Mouse (Mus musculus) MEL (cell line): ENCODE measurements around the gene BC017158. TPM values are rescaled to one million over a fixed set of nuclear protein-coding genes. Genes with fewer than 3 reads are reported as not detected.
A peak's percentile ranks its signal among the peaks of the same experiment; 100 is the strongest.

Source experiments
- DNase-seq: peaks from one replicate; pipeline ENCODE4 v3.0.0; 2011; ENCODE audit warnings: low read depth, low spot score
- H3K27ac ChIP-seq: 2 replicates; pipeline ENCODE4 v1.5.1; 2012; ENCODE audit warnings: low read depth, mild to moderate bottlenecking, control low read depth, low read length, moderate library complexity; ENCODE audit not compliant: control insufficient read depth
- H3K27me3 ChIP-seq, 2 experiments: fragments of 150-350 bp in 1 of 2; sonication (generic) in 1 of 2; 2 replicates each; pipeline ENCODE4 v1.6.1; 2012; ENCODE audit warnings: low read length in 2 of 2, mild to moderate bottlenecking in 2 of 2, improper control_type of control experiment in 1 of 2, moderate library complexity in 1 of 2; ENCODE audit not compliant: insufficient read depth in 2 of 2, control insufficient read depth in 1 of 2
- H3K36me3 ChIP-seq, 2 experiments: 2 replicates each; pipeline ENCODE4 v1.6.1; 2012 to 2014; ENCODE audit warnings: low read length in 2 of 2, improper control_type of control experiment in 1 of 2, inconsistent platforms in 1 of 2, mild to moderate bottlenecking in 1 of 2; ENCODE audit not compliant: insufficient read depth in 2 of 2, control insufficient read depth in 1 of 2
- H3K4me1 ChIP-seq, 2 experiments: fragments of 150-350 bp in 1 of 2; sonication (generic) in 1 of 2; 2 replicates each; pipeline ENCODE4 v1.6.1; 2012; ENCODE audit warnings: low read length in 2 of 2, improper control_type of control experiment in 1 of 2, mild to moderate bottlenecking in 1 of 2; ENCODE audit not compliant: insufficient read depth in 2 of 2, control insufficient read depth in 1 of 2
- H3K4me3 ChIP-seq, 2 experiments: fragments of 150-350 bp in 1 of 2; sonication (generic) in 1 of 2; 2 replicates each; pipeline ENCODE4 v1.5.1; 2012; ENCODE audit warnings: low read depth in 2 of 2, low read length in 2 of 2, mild to moderate bottlenecking in 2 of 2, moderate library complexity in 2 of 2, control low read depth in 1 of 2, improper control_type of control experiment in 1 of 2; ENCODE audit not compliant: control insufficient read depth in 1 of 2, insufficient read depth in 1 of 2
- H3K79me2 ChIP-seq: 2 replicates; pipeline ENCODE4 v1.6.1; 2012; ENCODE audit warnings: mild to moderate bottlenecking, low read length, moderate library complexity; ENCODE audit not compliant: control insufficient read depth, poor library complexity, insufficient read depth
- H3K9ac ChIP-seq: 2 replicates; pipeline ENCODE4 v1.6.1; 2012; ENCODE audit warnings: low read depth, mild to moderate bottlenecking, control low read depth, low read length, moderate library complexity; ENCODE audit not compliant: control insufficient read depth, poor library complexity, severe bottlenecking
- H3K9me3 ChIP-seq: fragments of 150-350 bp; sonication (generic); replicated peaks from 2 replicates; pipeline ENCODE4 v1.6.1; 2012; ENCODE audit warnings: mild to moderate bottlenecking, low read length, improper control_type of control experiment, moderate library complexity; ENCODE audit not compliant: insufficient read depth
- BHLHE40 ChIP-seq: IDR thresholded peaks from 2 replicates; pipeline ENCODE4 v1.6.1; 2012; ENCODE audit warnings: low read depth, mild to moderate bottlenecking, inconsistent platforms, low read length, improper control_type of control experiment, borderline replicate concordance
- CHD2 ChIP-seq: IDR thresholded peaks from 2 replicates; pipeline ENCODE4 v1.6.1; 2011; ENCODE audit warnings: low read length, improper control_type of control experiment
- CTCF ChIP-seq, 3 experiments: IDR thresholded peaks in 2 of 3; conservative IDR thresholded peaks in 1 of 3; 2 replicates each; pipeline ENCODE4 v1.5.1; 2011 to 2012; ENCODE audit warnings: low read length in 3 of 3, low read depth in 2 of 3, mild to moderate bottlenecking in 2 of 3, improper control_type of control experiment in 1 of 3, inconsistent platforms in 1 of 3, mixed read lengths in 1 of 3, moderate library complexity in 1 of 3; ENCODE audit not compliant: control insufficient read depth in 1 of 3, insufficient read depth in 1 of 3, poor library complexity in 1 of 3, severe bottlenecking in 1 of 3
- E2F4 ChIP-seq: IDR thresholded peaks from 2 replicates; pipeline ENCODE4 v1.6.1; 2011; ENCODE audit warnings: low read depth, low read length, improper control_type of control experiment, borderline replicate concordance
- ELF1 ChIP-seq: IDR thresholded peaks from 2 replicates; pipeline ENCODE4 v1.6.1; 2014; ENCODE audit warnings: low read depth, mild to moderate bottlenecking, inconsistent platforms, low read length, improper control_type of control experiment, moderate library complexity
- EP300 ChIP-seq, 2 experiments: IDR thresholded peaks; 2 replicates each; pipeline ENCODE4 v1.6.1; 2011; ENCODE audit warnings: improper control_type of control experiment in 2 of 2, low read length in 2 of 2, low read depth in 1 of 2, mild to moderate bottlenecking in 1 of 2
- ETS1 ChIP-seq: IDR thresholded peaks from 2 replicates; pipeline ENCODE4 v1.6.1; 2012; ENCODE audit warnings: low read depth, mild to moderate bottlenecking, inconsistent platforms, low read length, improper control_type of control experiment, moderate library complexity
- GABPA ChIP-seq: IDR thresholded peaks from 2 replicates; pipeline ENCODE4 v1.6.1; 2012; ENCODE audit warnings: low read depth, mild to moderate bottlenecking, inconsistent platforms, low read length, improper control_type of control experiment, moderate library complexity
- GATA1 ChIP-seq: IDR thresholded peaks from 2 replicates; pipeline ENCODE4 v1.6.1; 2011; ENCODE audit warnings: low read depth, low read length, improper control_type of control experiment
- HCFC1 ChIP-seq: IDR thresholded peaks from 2 replicates; pipeline ENCODE4 v1.6.1; 2012; ENCODE audit warnings: low read depth, mild to moderate bottlenecking, inconsistent platforms, low read length, improper control_type of control experiment, moderate library complexity
- JUND ChIP-seq: IDR thresholded peaks from 2 replicates; pipeline ENCODE4 v1.6.1; 2011; ENCODE audit warnings: low read depth, mild to moderate bottlenecking, improper control_type of control experiment, low read length
- KAT2A ChIP-seq: conservative IDR thresholded peaks from 2 replicates; pipeline ENCODE4 v1.6.1; 2012; ENCODE audit warnings: low read depth, low read length, improper control_type of control experiment, inconsistent platforms
- MAFK ChIP-seq: IDR thresholded peaks from 2 replicates; pipeline ENCODE4 v1.6.1; 2011; ENCODE audit warnings: low read depth, mild to moderate bottlenecking, low read length, improper control_type of control experiment, borderline replicate concordance
- MAZ ChIP-seq: IDR thresholded peaks from 2 replicates; pipeline ENCODE4 v1.6.1; 2012; ENCODE audit warnings: low read depth, mild to moderate bottlenecking, inconsistent platforms, low read length, improper control_type of control experiment
- MEF2A ChIP-seq: IDR thresholded peaks from 2 replicates; pipeline ENCODE4 v1.6.1; 2014; ENCODE audit warnings: low read depth, mild to moderate bottlenecking, inconsistent platforms, low read length, improper control_type of control experiment; ENCODE audit not compliant: poor library complexity, insufficient replicate concordance, severe bottlenecking; ENCODE audit errors: extremely low read depth
- MXI1 ChIP-seq: IDR thresholded peaks from 2 replicates; pipeline ENCODE4 v1.6.1; 2011; ENCODE audit warnings: mild to moderate bottlenecking, low read depth, low read length, improper control_type of control experiment
- MYB ChIP-seq: IDR thresholded peaks from 2 replicates; pipeline ENCODE4 v1.6.1; 2011; ENCODE audit warnings: mild to moderate bottlenecking, low read depth, low read length, improper control_type of control experiment
- MYC ChIP-seq: IDR thresholded peaks from 2 replicates; pipeline ENCODE4 v1.6.1; 2011; ENCODE audit warnings: low read depth, mild to moderate bottlenecking, low read length, improper control_type of control experiment, moderate library complexity
- NELFE ChIP-seq: IDR thresholded peaks from 2 replicates; pipeline ENCODE4 v1.6.1; 2011; ENCODE audit warnings: low read depth, low read length, improper control_type of control experiment
- NRF1 ChIP-seq: IDR thresholded peaks from 2 replicates; pipeline ENCODE4 v1.6.1; 2014; ENCODE audit warnings: low read depth, mild to moderate bottlenecking, inconsistent platforms, low read length, improper control_type of control experiment, moderate library complexity; ENCODE audit not compliant: poor library complexity, insufficient read depth, severe bottlenecking
- POLR2A ChIP-seq, 2 experiments: IDR thresholded peaks; 2 replicates each; pipeline ENCODE4 v1.6.1; 2011 to 2012; ENCODE audit warnings: low read length in 2 of 2, mild to moderate bottlenecking in 2 of 2, control low read depth in 1 of 2, improper control_type of control experiment in 1 of 2, low read depth in 1 of 2, moderate library complexity in 1 of 2; ENCODE audit not compliant: control insufficient read depth in 1 of 2, insufficient read depth in 1 of 2, poor library complexity in 1 of 2
- POLR2AphosphoS2 ChIP-seq: IDR thresholded peaks from 2 replicates; pipeline ENCODE4 v1.6.1; 2011; ENCODE audit warnings: low read length, improper control_type of control experiment
- POLR2AphosphoS5 ChIP-seq: IDR thresholded peaks from 2 replicates; pipeline ENCODE4 v1.6.1; 2012; ENCODE audit warnings: low read depth, borderline replicate concordance, mild to moderate bottlenecking, inconsistent platforms, low read length, moderate library complexity, mixed read lengths
- RAD21 ChIP-seq: IDR thresholded peaks from 2 replicates; pipeline ENCODE4 v1.6.1; 2011; ENCODE audit warnings: mild to moderate bottlenecking, low read depth, low read length, improper control_type of control experiment
- RCOR1 ChIP-seq: IDR thresholded peaks from 2 replicates; pipeline ENCODE4 v1.6.1; 2012; ENCODE audit warnings: low read depth, mild to moderate bottlenecking, inconsistent platforms, low read length, improper control_type of control experiment
- SIN3A ChIP-seq: IDR thresholded peaks from 2 replicates; pipeline ENCODE4 v1.6.1; 2012; ENCODE audit warnings: low read length, improper control_type of control experiment, inconsistent platforms
- SMC3 ChIP-seq: IDR thresholded peaks from 2 replicates; pipeline ENCODE4 v1.6.1; 2011; ENCODE audit warnings: low read depth, low read length, improper control_type of control experiment
- TAL1 ChIP-seq: IDR thresholded peaks from 2 replicates; pipeline ENCODE4 v1.6.1; 2012; ENCODE audit warnings: mild to moderate bottlenecking, inconsistent platforms, low read length, moderate library complexity, mixed read lengths
- TBP ChIP-seq: IDR thresholded peaks from 2 replicates; pipeline ENCODE4 v1.8.0; 2011; ENCODE audit warnings: low read depth, low read length, improper control_type of control experiment
- TCF12 ChIP-seq: IDR thresholded peaks from 2 replicates; pipeline ENCODE4 v1.6.1; 2014; ENCODE audit warnings: low read depth, mild to moderate bottlenecking, inconsistent platforms, low read length, improper control_type of control experiment, moderate library complexity
- UBTF ChIP-seq: IDR thresholded peaks from 2 replicates; pipeline ENCODE4 v1.6.1; 2012; ENCODE audit warnings: low read depth, mild to moderate bottlenecking, inconsistent platforms, low read length, improper control_type of control experiment, moderate library complexity, borderline replicate concordance; ENCODE audit not compliant: insufficient read depth
- USF1 ChIP-seq: IDR thresholded peaks from 2 replicates; pipeline ENCODE4 v1.6.1; 2014; ENCODE audit warnings: low read depth, mild to moderate bottlenecking, inconsistent platforms, low read length, improper control_type of control experiment, moderate library complexity
- USF2 ChIP-seq, 2 experiments: IDR thresholded peaks; 2 replicates each; pipeline ENCODE4 v1.6.1; 2011 to 2012; ENCODE audit warnings: improper control_type of control experiment in 2 of 2, low read length in 2 of 2, borderline replicate concordance in 1 of 2, inconsistent platforms in 1 of 2, low read depth in 1 of 2, mild to moderate bottlenecking in 1 of 2; ENCODE audit not compliant: insufficient read depth in 1 of 2
- ZC3H11A ChIP-seq: IDR thresholded peaks from 2 replicates; pipeline ENCODE4 v1.6.1; 2012; ENCODE audit warnings: low read depth, mild to moderate bottlenecking, inconsistent platforms, low read length, improper control_type of control experiment
- ZKSCAN1 ChIP-seq: IDR thresholded peaks from 2 replicates; pipeline ENCODE4 v1.6.1; 2012; ENCODE audit warnings: low read depth, mild to moderate bottlenecking, inconsistent platforms, low read length, improper control_type of control experiment, moderate library complexity
- ZMIZ1 ChIP-seq: IDR thresholded peaks from 2 replicates; pipeline ENCODE4 v1.6.1; 2012; ENCODE audit warnings: low read depth, mild to moderate bottlenecking, inconsistent platforms, low read length, improper control_type of control experiment, moderate library complexity
- ZNF384 ChIP-seq: IDR thresholded peaks from 2 replicates; pipeline ENCODE4 v1.6.1; 2012; ENCODE audit warnings: low read depth, mild to moderate bottlenecking, inconsistent platforms, low read length, improper control_type of control experiment
- polyA plus RNA-seq, 2 experiments: library from polyadenylated mRNA; stranded (reverse) in 1 of 2; unstranded in 1 of 2; fragments of >175 nt in 1 of 2; fragments of >200 nt in 1 of 2; gene quantifications; 2 replicates each; pipeline versions ENCODE4 v1.2.1 to v1.2.4; 2012; ENCODE audit warnings: low replicate concordance in 2 of 2, low read depth in 1 of 2; ENCODE audit not compliant: insufficient read length in 2 of 2, insufficient read depth in 1 of 2, missing spikeins in 1 of 2
- total RNA-seq: library from RNA; depleted of rRNA; stranded (reverse); fragments of 300-350 nt; gene quantifications from 2 replicates; pipeline ENCODE4 v1.2.3, GENCODE M21; 2012

BC017158 gene
- total and polyA plus RNA-seq, 3 experiments: 19.8 to 41.6 TPM; not detected in 1

DNA sequence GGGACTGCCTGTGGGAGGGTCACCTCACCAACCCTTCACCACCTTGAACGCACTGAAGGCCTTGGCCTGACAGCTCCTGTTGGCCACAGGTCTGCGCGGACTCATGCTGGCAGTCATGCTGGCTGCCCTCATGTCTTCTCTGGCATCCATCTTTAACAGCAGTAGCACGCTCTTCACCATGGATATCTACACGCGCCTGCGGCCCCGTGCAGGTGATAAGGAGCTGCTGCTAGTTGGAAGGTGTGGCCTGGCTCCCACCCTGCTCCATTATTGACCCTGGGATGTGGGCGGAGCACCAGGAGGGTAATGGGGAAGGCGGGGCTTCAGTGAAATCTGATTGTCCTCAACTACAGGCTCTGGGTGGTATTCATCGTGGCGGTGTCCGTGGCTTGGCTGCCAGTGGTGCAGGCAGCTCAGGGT is 27.5 kb downstream of the BC017158 start:
- H3K4me1 ChIP-seq: peaks cover 0 to 11% of the 10 kb centered on the region in 2 experiments; a peak in 3 of 4 replicates
- H3K36me3 ChIP-seq: peaks cover 0 to 2% of the 10 kb centered on the region in 2 experiments; a peak in 1 of 4 replicates
- H3K9me3 ChIP-seq: no peaks in the 10 kb centered on the region
- no peak overlapping the region; the same call in 1 of the 2 replicates for H3K9ac ChIP-seq
- H3K27me3 ChIP-seq: no peaks in the 10 kb centered on the region
- no peak overlapping the region for H3K4me3 ChIP-seq
- H3K27ac ChIP-seq: no peak overlapping the region
- H3K79me2 ChIP-seq: no peaks in the 10 kb centered on the region
- peak; percentile 79 for DNase-seq
- TF ChIP-seq RAD21 (no peak), KAT2A (no peak), ETS1 (no peak), SMC3 (peak; percentile 4; the same call in 1 of the 2 replicates), GABPA (no peak), NRF1 (peak; percentile 31; the same call in 1 of the 2 replicates), ZNF384 (no peak), USF1 (0 out of 2 replicates have a peak, but pooled peaks have one; percentile 8), ZMIZ1 (no peak), UBTF (no peak), NELFE (no peak), TCF12 (peak; percentile 46; the same call in 1 of the 2 replicates), HCFC1 (no peak), MAZ (no peak), USF2 (IDR thresholded peaks at IDR 0.05; ENCODE audit: borderline replicate concordance in 1 of 2, insufficient read depth in 1 of 2, low read depth in 1 of 2, low read length in 2 of 2) (no peak), MAFK (no peak), CHD2 (no peak), POLR2AphosphoS2 (peak; percentile 95), MEF2A (no peak), MXI1 (0 out of 2 replicates have a peak, but pooled peaks have one; percentile 70), ELF1 (no peak), POLR2AphosphoS5 (no peak), BHLHE40 (peak; percentile 40; the same call in 1 of the 2 replicates), TAL1 (no peak; the same call in 1 of the 2 replicates), TBP (no peak), GATA1 (peak; percentile 57; the same call in 1 of the 2 replicates), MYB (no peak), POLR2A (IDR thresholded peaks at IDR 0.05; ENCODE audit: control insufficient read depth in 1 of 2, insufficient read depth in 1 of 2, low read depth in 1 of 2, low read length in 2 of 2, poor library complexity in 1 of 2) (peak; percentile 27 to 42; a peak in 1 of 4 replicates), MYC (0 out of 2 replicates have a peak, but pooled peaks have one; percentile 51), JUND (no peak), ZKSCAN1 (no peak), RCOR1 (no peak), EP300 (IDR thresholded peaks at IDR 0.05; ENCODE audit: low read depth in 1 of 2, low read length in 2 of 2) (peak in 1 of 2 experiments; percentile 49; a peak in 2 of 4 replicates), CTCF (IDR thresholded peaks at IDR 0.05 in 2 of 3, conservative IDR thresholded peaks at IDR 0.05 in 1 of 3; ENCODE audit: control insufficient read depth in 1 of 3, insufficient read depth in 1 of 3, low read depth in 2 of 3, low read length in 3 of 3, poor library complexity in 1 of 3, severe bottlenecking in 1 of 3) (no peak), SIN3A (peak; percentile 54; the same call in 1 of the 2 replicates), ZC3H11A (no peak), E2F4 (no peak)
